Mouse (Mus musculus): ENCODE measurements around the gene Edem2. TPM values are rescaled to one million over a fixed set of nuclear protein-coding genes. Genes with fewer than 3 reads are reported as not detected.

The Edem2 gene
- 10 to 100 TPM; 19.1 to 19.7 TPM for total RNA-seq (2021)

DNA sequence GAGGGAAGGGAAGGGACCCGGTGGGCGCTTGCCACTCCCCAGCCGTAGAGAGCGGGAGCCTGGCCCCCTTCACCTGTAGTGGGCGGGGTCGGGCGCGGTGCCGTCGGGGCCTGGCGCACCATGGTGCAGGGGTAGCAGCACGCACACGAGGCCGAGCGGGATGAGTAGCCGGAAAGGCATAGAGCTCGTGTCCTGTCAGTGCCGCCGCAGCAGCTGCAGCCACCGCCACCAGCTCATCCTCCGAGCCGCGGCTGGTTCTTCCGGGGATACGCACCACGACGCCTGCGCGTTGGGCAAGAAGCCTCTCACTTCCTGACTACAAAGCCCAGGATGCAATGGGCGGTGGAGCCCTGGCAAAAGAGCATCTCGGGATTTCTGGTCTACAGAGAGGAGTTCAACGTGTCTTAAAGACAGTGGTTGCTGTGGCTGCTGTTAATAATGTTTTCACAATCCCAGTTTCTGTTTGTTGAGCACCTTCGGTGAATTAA is at the start of gene Edem2:
Gene Edem2 (minus strand): TSS at position 318 of the 488 bp plus-strand sequence.
- peak; percentile 89 to 90 for DNase-seq (ENCODE audit: low spot score in 2 of 2)
- intact Hi-C loops (cut with DNase I) = no loop called here

DNA sequence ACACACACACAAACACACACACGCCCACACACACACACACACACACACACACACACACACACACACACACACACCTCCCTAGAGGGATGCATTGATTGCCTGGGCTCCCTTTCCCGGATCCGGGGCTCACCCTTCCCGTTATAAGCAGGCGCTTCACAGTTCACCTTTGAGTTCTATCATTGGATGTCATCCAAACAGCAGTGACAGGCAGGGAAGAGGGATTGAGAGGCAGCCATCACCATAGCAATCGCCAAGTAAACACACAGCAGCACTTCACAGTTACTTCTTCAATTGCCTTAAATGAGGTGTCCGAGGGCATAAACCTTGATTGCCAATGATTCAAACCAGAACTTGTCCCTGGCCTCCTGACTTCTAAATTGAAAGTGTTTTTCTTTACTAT is 49.8 kb upstream of the Edem2 start:
- no peak for DNase-seq (ENCODE audit: low spot score in 2 of 2)

DNA sequence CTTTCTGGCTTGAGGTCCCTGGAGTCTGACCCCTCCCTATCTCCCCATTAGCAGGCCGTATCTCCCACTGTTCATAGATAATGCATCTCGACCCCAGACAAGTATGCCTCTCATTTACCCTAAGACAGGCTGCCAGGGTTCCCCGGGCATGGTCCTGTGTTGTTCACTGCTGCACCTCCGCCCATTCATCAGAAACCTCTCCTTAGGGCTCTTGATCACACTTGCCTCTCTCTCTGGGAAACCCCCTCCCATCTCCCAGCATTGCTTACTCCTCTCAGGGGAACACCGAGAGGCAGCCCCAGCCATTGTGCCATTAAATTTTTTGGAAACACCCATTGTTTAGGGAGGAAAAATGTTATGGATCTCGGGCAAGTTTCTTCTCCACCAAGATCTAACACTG is 48.7 kb upstream of the Edem2 start:
- intact Hi-C loops (cut with DNase I) = loop anchor here (5.0 kb wide), 1 partner anchor 34 kb away; no protein-coding TSS in a partner anchor
- no peak for DNase-seq (ENCODE audit: low spot score in 2 of 2)

More for the DNA sequence above, 49.8 kb upstream of the Edem2 start:
- intact Hi-C loops (cut with DNase I) = loop anchor here (5.0 kb wide), 1 partner anchor 33 kb away; no protein-coding TSS in a partner anchor

DNA sequence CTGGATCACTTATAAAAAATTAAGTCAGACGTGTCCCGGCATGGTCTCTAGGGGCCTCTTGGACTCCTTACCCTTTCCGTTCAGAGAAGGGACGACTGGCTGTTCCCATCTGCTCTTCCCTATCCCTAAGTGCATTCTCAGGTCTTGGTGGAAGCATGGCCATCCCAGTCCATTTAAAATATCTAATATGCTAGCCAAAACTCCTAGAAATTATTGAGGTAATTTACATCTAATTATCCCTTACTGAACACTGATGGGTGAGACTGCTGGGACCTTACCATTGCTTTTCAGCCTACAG is 48.4 kb upstream of the Edem2 start:
- no peak for DNase-seq (ENCODE audit: low spot score in 2 of 2)
- intact Hi-C loops (cut with DNase I) = loop anchor here (5.0 kb wide), 1 partner anchor 35 kb away; no protein-coding TSS in a partner anchor

DNA sequence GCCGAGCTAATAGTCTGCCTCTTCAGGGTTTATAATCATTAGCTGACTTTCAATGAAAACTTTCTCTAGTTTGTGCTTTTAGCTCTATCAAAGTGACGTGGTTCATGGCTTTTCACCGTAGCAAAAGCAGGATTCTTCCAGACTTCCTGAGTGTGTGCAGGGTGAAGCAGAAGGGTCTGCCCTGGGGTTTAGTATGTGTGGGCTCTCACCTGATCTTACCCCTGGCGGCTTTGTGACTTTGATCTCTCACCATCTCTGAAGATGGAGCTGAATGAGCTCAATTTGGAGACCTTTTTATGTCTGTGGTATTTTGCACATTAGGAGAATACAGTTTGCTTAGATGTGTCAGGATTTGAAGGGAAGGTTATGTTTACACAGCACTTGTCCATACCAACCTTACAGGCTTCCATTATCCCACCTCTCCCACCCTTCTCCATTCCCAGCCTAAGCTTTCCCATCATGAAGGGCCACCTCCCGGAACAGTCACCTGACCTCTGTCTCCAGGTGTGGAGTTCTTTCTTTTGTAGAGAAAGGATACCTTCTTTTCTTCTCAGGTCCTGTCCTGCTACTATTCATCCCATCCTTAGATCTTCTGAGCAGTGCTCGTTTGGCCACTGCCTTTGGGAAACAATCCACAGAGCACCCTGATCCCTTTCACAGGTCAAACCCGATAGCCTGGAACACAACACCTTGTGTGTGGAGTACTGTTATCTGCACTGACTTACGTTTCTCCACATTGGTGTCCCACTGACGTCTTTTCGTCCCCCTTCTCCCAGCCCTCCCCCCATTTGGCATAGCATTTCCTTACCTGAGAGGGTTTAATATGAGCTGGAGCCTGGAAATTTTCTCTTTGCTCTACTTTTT is 47.8 kb upstream of the Edem2 start:
- intact Hi-C loops (cut with DNase I) = loop anchor here (5.0 kb wide), 1 partner anchor 35 kb away; no protein-coding TSS in a partner anchor
- no peak for DNase-seq (ENCODE audit: low spot score in 2 of 2)

DNA sequence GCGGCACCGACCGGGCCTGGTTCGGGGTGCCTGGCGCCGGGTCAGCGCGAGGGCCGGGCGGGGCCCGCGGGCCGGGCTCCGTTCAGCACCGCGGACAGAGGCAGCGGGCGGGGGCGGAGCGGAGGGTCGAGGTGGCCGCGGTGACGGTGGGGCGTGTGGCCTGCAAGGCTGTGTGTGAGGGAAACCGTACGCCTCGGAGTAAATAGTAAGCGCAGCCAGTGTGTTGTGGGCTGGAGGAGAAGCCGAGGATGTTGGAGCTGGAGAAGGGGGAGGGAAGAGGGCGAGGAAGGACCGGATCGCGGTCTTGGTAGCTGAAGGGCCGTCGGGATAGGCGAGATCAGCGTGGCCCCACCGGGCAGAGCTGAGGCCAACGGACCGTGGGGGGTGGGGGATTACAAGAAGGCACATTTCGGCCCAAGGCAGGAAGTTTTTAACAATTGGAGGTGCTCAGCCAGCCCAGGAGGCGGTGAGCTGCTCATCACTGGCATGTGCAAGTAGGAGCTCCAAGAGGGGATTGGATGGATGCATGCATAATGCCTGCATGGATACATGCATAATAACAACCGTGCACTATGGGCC is 46.5 kb upstream of the Edem2 start:
- intact Hi-C loops (cut with DNase I) = loop anchor here (5.0 kb wide), 1 partner anchor 37 kb away; no protein-coding TSS in a partner anchor
- DNase-seq (ENCODE audit: low spot score in 2 of 2) = peak; percentile 50 to 66

DNA sequence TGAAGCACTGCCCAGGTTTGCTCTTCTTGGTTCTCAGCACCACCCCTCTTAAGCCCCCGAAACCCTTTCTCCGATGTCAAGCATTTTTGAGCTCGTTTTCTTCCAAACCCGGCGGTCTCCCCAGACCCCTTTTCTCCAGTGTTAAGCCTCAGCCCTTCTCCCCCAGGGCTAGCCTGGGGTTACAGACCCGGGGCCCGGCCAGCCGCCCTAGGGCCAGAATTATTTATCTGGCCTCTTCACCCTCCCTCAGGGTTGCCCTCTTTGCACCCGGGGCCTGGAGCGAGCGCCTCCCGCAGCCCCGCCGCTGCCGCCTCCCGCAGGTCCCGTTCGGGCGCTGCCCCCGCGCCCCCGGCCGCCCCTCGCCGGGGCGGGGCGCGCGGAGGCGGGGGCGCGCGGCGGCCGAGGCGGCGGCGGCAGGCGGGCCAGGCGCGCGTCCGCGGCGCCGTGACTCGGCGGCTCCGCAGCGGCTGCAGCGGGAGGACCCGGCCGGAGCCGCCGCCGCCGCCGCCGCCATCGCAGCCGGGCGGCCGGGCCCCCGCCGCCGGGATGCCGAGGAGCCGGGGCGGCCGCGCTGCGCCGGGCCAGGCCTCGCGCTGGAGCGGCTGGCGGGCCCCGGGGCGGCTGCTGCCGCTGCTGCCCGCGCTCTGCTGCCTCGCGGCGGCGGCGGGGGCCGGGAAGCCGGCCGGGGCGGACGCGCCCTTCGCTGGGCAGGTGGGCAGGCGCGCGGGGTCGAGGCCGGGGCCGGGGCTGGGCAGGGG is 45.8 kb upstream of the Edem2 start, which contains the start of gene Mmp24:
Gene Mmp24 (plus strand): TSS at position 416 of the 758 bp plus-strand sequence.
- no peak for DNase-seq (ENCODE audit: low spot score in 2 of 2)
- intact Hi-C loops (cut with DNase I) = loop anchor here (5.0 kb wide), 1 partner anchor 37 kb away; no protein-coding TSS in a partner anchor

DNA sequence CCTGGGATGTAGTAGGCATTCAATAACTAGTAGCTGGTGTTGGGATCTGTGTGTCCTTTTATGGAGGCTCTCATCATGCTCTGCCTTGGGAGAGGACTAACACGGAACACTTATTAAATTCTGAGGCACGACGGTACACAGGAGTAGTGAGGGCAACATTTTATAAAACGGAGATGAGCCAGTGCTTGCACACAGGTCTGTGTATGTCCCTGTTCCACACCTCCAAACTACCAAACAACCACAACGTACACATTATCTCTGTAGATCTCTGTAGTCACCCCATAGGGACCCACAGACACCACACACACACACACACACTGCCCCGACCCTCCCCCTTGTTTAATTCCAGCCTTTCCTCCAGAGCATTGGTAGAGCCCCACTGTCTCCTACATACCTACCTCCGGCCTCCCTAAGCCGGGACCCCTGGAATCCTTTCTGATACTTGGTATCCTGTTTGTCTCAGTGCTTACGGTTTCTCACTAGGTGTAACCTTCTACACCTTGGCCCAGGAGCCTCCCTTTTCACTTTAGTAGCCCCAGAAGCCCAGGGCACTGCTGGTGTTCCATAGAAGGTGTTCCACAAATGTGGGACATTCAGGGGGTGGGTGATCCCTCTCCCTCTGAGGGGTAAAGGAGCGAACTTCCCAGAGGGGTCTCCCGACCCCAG is 45.1 kb upstream of the Edem2 start:
- DNase-seq (ENCODE audit: low spot score in 2 of 2) = no peak
- intact Hi-C loops (cut with DNase I) = no loop called here

DNA sequence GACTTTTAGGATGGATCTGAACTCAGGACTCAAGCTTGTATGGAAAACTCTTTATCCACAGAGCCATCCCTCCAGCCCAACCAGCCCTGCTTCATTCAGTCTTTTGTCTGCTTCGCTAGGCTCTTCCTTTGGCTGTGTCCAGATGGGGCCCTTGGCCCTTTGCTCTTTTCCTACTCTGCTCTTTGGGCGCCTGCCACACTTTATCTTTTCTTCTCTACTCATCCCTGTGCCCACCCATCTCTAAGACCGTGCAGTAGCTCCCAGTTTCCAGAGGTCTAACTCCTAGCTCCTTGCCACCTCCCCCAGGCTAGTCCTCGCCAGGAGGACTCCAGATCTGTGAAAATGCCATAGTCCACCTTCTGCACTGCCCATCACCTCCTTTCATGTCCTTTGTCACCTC is 44.4 kb upstream of the Edem2 start:
- no peak for DNase-seq (ENCODE audit: low spot score in 2 of 2)
- intact Hi-C loops (cut with DNase I) = no loop called here

DNA sequence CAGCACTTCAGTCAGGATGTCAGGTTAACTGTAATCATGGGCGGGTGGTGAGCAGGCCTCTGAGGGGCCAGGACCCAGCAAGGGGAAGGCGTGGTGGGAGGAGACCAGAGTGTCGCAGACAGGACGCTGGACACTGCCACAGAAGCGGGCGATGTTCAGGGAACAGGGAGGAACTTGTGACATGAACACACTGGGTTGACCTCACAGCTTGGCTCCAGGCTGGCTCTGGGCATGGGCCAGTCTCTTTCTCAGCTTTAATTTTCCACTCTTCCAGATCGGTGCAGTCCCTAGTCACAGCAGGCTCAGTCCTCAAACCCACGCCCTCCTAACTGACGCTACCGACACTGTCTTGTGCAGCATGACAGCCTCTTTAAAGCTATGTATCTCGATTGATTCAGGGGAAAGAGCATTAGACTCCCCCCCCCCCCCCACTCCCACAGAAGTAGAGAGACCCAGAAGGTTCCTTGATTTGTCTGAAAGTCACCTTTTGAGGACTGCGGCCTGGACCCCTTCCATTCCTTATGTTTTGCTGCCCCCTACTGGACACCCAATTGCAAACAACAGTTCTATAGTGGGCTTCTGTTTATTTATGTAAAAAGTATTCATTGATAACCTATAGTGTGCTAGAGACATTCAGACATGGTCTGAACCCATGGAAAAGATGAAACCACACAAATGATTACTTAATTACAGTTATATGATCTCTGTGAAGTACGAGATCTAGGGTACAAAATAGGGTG is 35.6 kb upstream of the Edem2 start:
- intact Hi-C loops (cut with DNase I) = loop anchor here (5.0 kb wide), 2 partner anchors 68 to 248 kb away; partner anchors contain the start of genes Acss2 and Ggt7
- peak; percentile 32 to 50 for DNase-seq (ENCODE audit: low spot score in 2 of 2)

DNA sequence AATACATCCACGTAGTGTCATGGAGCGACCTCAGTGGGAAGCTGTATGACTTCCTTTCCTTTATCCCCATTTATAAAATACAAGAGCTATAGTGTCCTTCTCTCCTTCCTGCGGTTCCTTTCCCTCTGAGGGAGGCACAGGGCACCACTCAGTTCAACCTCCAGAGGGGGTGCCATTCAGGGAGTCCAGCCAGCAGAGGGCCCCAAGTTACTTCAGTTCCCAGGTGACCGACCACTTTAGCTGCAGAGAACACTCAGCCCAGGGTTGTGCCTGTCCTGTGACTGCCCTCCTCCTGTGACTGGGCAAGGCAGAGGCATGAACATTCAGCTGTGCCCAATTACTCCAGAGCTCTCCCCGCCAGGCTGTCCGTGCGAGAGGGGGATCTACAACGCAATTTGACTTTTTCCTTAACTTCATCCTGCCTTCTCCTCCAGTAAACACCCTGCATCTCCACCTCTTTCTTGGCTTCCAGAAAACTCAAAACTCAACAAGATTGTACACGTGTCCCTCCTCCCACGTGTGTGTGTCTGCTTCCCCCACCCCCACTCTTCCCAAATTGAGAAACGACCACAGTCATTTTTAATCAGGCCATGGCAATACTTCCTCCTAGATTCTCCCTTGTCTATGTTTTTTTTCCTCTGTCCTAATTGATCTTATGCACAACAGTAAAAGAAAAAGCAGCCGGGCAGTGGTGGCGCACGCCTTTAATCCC is 27.7 kb upstream of the Edem2 start:
- DNase-seq (ENCODE audit: low spot score in 2 of 2) = no peak
- intact Hi-C loops (cut with DNase I) = loop anchor here (5.0 kb wide), 1 partner anchor 95 kb away; no protein-coding TSS in a partner anchor

DNA sequence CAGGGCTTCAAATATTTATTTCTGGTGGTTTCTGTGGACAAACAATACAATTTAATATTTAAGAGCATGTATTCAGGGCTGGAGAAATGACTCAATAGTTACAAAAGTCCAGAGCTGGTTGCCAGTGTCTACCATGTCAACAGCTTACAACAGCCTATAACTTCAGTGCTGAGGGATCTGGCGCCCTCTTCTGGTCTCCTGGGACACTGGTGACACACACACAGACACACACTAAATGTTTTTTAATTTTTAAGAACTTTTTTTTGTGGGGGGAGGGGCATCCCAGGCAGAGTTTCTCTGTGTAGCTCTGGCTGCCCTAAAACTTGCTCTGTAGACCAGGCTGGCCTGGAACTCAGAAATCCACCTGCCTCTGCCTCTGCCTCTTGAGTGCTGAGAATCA is 26.5 kb upstream of the Edem2 start:
- DNase-seq (ENCODE audit: low spot score in 2 of 2) = no peak

DNA sequence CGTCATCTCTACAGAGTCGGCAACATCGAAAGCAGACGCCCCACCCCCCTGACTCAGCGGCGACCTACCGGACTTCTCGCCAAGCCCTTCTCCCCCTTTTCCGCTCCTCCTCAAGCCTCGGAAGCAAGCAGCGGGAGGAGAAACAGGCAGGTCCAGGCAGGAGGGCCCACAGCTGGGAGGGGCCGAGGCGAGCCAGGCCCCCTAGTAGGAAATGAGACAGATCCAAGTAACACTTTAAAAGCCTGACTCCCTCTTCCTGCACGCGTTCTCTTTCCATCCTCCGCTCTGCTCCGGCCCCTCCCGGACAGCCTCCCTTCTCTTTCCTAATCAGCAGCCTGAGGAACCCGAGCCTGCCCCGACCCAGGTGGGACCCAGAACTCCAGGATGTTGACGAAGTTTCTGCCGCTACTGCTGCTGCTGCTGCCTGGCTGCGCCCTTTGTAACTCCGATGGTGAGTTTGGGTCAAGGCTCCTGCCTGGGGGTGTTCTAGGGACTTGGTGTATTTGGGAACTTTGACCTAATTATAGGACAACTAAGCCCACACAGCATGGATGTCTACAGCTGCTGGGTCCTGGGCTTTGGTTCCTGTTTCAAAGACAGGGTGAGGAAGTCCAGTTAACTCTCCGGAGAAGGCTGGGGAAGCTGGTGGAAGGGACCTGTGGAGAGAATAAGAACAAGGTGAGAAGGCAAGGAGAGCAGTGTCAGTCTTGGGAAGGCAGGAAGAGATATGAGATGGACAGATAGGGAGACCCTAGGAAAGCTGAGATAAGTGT is 21.9 kb upstream of the Edem2 start, which contains the start of gene Procr:
Gene Procr (plus strand): TSS at position 104 of the 773 bp plus-strand sequence.
- no peak for DNase-seq (ENCODE audit: low spot score in 2 of 2)
- intact Hi-C loops (cut with DNase I) = no loop called here

More for the DNA sequence above, 26.5 kb upstream of the Edem2 start:
- intact Hi-C loops (cut with DNase I) = loop anchor here (5.0 kb wide), 1 partner anchor 93 kb away; no protein-coding TSS in a partner anchor

DNA sequence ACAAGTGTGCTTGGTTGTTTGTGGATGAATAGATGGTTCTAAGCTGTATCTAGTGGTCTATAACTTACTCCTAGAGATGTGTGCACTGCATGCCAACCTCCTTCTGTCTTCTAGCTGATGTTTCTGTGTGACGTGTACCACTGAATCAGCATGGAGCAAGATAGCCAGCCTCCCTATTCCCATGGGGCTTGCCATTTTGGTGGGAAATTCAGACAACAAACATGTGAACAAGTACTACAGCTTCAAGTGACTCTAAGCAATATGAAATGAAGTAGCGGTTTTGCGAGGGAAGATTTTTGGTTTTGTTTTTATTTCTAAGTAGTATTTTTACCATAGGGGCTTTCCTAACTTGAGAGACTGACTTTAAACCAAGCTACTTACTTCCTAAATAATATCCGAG is 20.1 kb upstream of the Edem2 start:
- intact Hi-C loops (cut with DNase I) = no loop called here
- DNase-seq (ENCODE audit: low spot score in 2 of 2) = no peak

DNA sequence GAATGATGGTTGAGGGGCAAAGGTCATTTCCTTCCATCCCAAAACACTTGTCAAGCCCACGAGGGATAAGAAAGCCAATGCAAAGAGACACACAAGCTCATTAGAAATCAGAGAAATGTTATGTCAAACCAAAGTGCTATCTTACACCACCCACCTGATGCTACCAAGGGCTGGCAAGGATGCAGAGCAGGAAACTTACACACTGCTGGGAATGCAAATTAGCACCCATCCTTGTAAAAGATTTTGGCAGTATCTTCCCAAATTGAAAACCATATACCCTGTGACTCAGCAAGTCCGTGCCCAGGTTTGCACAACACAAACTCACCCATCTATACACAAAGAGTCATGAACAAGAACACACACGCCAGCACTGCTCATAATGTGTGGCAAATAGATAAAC is 16.2 kb upstream of the Edem2 start:
- intact Hi-C loops (cut with DNase I) = no loop called here
- DNase-seq (ENCODE audit: low spot score in 2 of 2) = no peak

DNA sequence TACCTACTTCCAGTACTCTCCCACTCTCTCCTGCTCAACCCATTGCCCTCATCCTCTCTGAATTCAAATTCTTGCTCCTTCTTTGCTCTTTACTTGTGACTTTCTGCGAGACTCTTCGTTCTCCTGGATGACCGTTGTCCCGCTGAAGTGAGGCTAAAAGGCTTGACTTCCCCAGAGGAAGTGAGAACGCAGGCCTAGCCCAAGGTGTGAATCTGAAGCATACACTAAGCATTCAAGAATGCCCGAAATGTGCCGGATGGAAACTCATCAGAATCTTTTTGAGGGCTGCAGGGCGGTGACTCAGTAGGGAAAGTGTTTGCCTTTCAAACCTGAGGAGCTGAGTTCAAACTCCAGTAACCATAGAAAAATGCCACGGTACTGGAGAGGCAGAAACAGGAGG is 14.1 kb upstream of the Edem2 start:
- no peak for DNase-seq (ENCODE audit: low spot score in 2 of 2)
- intact Hi-C loops (cut with DNase I) = no loop called here

DNA sequence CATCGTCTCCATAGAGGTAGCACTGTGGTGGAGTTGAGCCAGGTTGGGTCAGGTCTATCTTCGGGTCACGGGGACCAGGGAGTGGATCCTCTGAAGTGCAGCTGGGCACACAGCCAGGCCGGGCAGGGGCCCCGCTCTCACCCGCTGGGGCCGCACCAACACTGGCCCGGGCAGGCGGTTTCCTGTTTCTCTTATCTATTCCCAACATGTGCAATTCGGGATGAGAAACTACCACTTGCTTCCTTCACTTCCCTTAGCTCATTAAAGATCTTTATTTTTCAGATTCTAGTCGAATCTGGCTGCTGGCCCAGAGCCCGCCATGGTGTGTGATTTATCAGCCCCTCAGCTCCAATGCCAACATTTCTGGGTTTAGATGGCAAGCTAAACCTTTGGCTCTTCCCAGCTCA is 13.7 kb upstream of the Edem2 start:
- intact Hi-C loops (cut with DNase I) = no loop called here
- DNase-seq (ENCODE audit: low spot score in 2 of 2) = no peak

Data from left cerebral cortex, postnatal 36 days (tissue).